Mouse (Mus musculus) megakaryocyte, embryonic 14.5 days (primary cell): ENCODE results near the gene 4930562C15Rik.

Experiments
- FLI1 ChIP-seq: IDR thresholded peaks from 2 replicates; pipeline ENCODE4 v1.6.1; 2012; ENCODE audit warnings: low read length, inconsistent platforms, mixed read lengths
- GATA1 ChIP-seq: IDR thresholded peaks from 3 replicates; pipeline ENCODE4 v1.6.1; 2012; ENCODE audit warnings: mixed read lengths, low read length, inconsistent platforms, borderline replicate concordance

- TF ChIP-seq FLI1 (no peak), GATA1 (no peak)
Observed at GRCm38 (mm10) chr16:4910758-4911157, 75.5 kb downstream of the 4930562C15Rik start.
